Comparison of ENCODE assay signal across 22 mouse cellular contexts in genomic region chr11:7609921-7610320, GRCm38 (mm10).
DNase-seq lines count a peak whose midpoint lies in the region; ATAC-seq lines count a peak whose summit lies in the region.
"Had no signal": no experiment of that assay in that cellular context is flagged by ENCODE, and none has a peak within 500 bp of the region (broad histone marks: within the 10 kb centered on the region; RNA-seq: fewer than 3 reads in every experiment).

No protein-coding gene starts in this region.

- ATAC-seq in kidney, embryonic 14.5 days (ENCODE audit: low FRiP score, low TSS enrichment), result no peak
- ATAC-seq: activated CD4-positive, CD25-positive, alpha-beta regulatory T cell, adult 4 months; forebrain, embryonic 14.5 days; inflammation-experienced regulatory T-cells, adult 6 months had no signal

- no peak overlapping the region for H3K4me3 ChIP-seq in kidney, embryonic 14.5 days (ENCODE audit: low read length)
- H3K4me3 ChIP-seq: embryonic facial prominence, embryonic 15.5 days; limb, embryonic 13.5 days; liver, embryonic 13.5 days; lung, embryonic 15.5 days; midbrain, embryonic 12.5 days had no signal

- intact Hi-C loops in left cerebral cortex, postnatal 36 days (cut with DNase I), result no loop called here

- H3K27me3 ChIP-seq in kidney, embryonic 14.5 days (ENCODE audit: control insufficient read depth, insufficient read depth, low read length), result no peaks in the 10 kb centered on the region
- H3K27me3 ChIP-seq: embryonic facial prominence, embryonic 15.5 days; limb, embryonic 13.5 days; liver, embryonic 13.5 days; lung, embryonic 15.5 days; midbrain, embryonic 12.5 days had no signal

- H3K9me3 ChIP-seq in kidney, embryonic 14.5 days (ENCODE audit: control insufficient read depth, low read length), result no peaks in the 10 kb centered on the region
- H3K9me3 ChIP-seq: embryonic facial prominence, embryonic 15.5 days; limb, embryonic 13.5 days; liver, embryonic 13.5 days; lung, embryonic 15.5 days; midbrain, embryonic 12.5 days had no signal

- no peak overlapping the region for H3K9ac ChIP-seq in kidney, embryonic 14.5 days (ENCODE audit: low read depth, low read length)
- H3K9ac ChIP-seq: embryonic facial prominence, embryonic 15.5 days; hindbrain, embryonic 14.5 days; limb, embryonic 13.5 days; liver, embryonic 13.5 days; lung, embryonic 15.5 days; midbrain, embryonic 12.5 days had no signal

- peak; percentile 6 to 24 for DNase-seq in adrenal gland, adult (ENCODE audit: inconsistent age in 2 of 2, low spot score in 1 of 2)
- no peak for DNase-seq in adrenal gland, postnatal 25 days
- peak; percentile 47 for DNase-seq in kidney, adult 11 months
- peak; percentile 8 for DNase-seq in lung, postnatal 36 days
- DNase-seq in lung, postnatal 4 days, result no peak
- DNase-seq in left cerebral cortex, adult 8-10 months (ENCODE audit: low spot score in 2 of 2), result no peak
- no peak for DNase-seq in left cerebral cortex, postnatal 36 days (ENCODE audit: low spot score in 2 of 2)
- DNase-seq: cerebellum, adult 11 months; cerebellum, adult 9-11 months; layer of hippocampus, postnatal 36 days; liver, embryonic 13.5 days; thymus, adult 2 months; thymus, postnatal 4 days had no signal

- H3K4me1 ChIP-seq in kidney, embryonic 14.5 days (ENCODE audit: control insufficient read depth, insufficient read depth, low read length), result no peaks in the 10 kb centered on the region
- H3K4me1 ChIP-seq: embryonic facial prominence, embryonic 15.5 days; limb, embryonic 13.5 days; liver, embryonic 13.5 days; lung, embryonic 15.5 days; midbrain, embryonic 12.5 days had no signal

- no peaks in the 10 kb centered on the region for H3K36me3 ChIP-seq in kidney, embryonic 14.5 days (ENCODE audit: control insufficient read depth, insufficient read depth, low read length)
- H3K36me3 ChIP-seq: embryonic facial prominence, embryonic 15.5 days; limb, embryonic 13.5 days; liver, embryonic 13.5 days; lung, embryonic 15.5 days; midbrain, embryonic 12.5 days had no signal

- no peak overlapping the region for H3K27ac ChIP-seq in kidney, embryonic 14.5 days (ENCODE audit: low read depth, low read length)
- H3K27ac ChIP-seq: embryonic facial prominence, embryonic 15.5 days; hindbrain, embryonic 14.5 days; limb, embryonic 13.5 days; liver, embryonic 13.5 days; lung, embryonic 15.5 days; midbrain, embryonic 12.5 days had no signal

- H3K4me2 ChIP-seq in kidney, embryonic 14.5 days (replicated peaks; ENCODE audit: low read depth, low read length), result no peak overlapping the region
- H3K4me2 ChIP-seq: embryonic facial prominence, embryonic 15.5 days; hindbrain, embryonic 14.5 days; limb, embryonic 13.5 days; liver, embryonic 13.5 days; lung, embryonic 15.5 days; midbrain, embryonic 12.5 days had no signal

Comparison
In these comparisons a context has a peak if more than half of its experiments do, and no peak if none do; other contexts are left out.
1. DNase-seq: peak in adrenal gland, adult (2 of 2), kidney, adult 11 months (single experiment) and lung, postnatal 36 days (single experiment); none in adrenal gland, postnatal 25 days (single experiment), lung, postnatal 4 days (0 of 2), left cerebral cortex, adult 8-10 months (0 of 2) and left cerebral cortex, postnatal 36 days (0 of 2).